Mouse (Mus musculus): ENCODE results near the gene Sfxn2. TPM values are rescaled to one million over a fixed set of nuclear protein-coding genes. Genes with fewer than 3 reads are reported as not detected.

Gene Sfxn2
- polyA plus RNA-seq (2017; shearing (Covaris generic)), result 11.2 TPM

GRCm38 (mm10) chr19:46572951-46573937 is at the start of gene Sfxn2, which contains the start of gene Arl3:
Gene Sfxn2, plus strand, starts transcription at chr19:46573365.
Gene Arl3, minus strand, starts transcription at chr19:46573198.

GRCm38 (mm10) chr19:46598720-46599252 is 25.6 kb downstream of the Sfxn2 start, which contains the start of gene Wbp1l:
Gene Wbp1l, plus strand, starts transcription at chr19:46599084.

Other genes with a start within 250 kb of the Sfxn2 start
- gene Psd, start 246.2 kb upstream of the Sfxn2 start, polyA plus RNA-seq (2017; shearing (Covaris generic)), result 8.2 TPM
- 5.4 TPM for gene Fbxl15, start 245.2 kb upstream of the Sfxn2 start, polyA plus RNA-seq (2017; shearing (Covaris generic))
- gene Cuedc2, start 234.7 kb upstream of the Sfxn2 start, polyA plus RNA-seq (2017; shearing (Covaris generic)), result 53.1 TPM
- 10.4 TPM for gene Mfsd13a, start 232.2 kb upstream of the Sfxn2 start, polyA plus RNA-seq (2017; shearing (Covaris generic))
- gene 2310034G01Rik, start 223.1 kb upstream of the Sfxn2 start, polyA plus RNA-seq (2017; shearing (Covaris generic)), result 0.79 TPM
- gene Actr1a, start 177.6 kb upstream of the Sfxn2 start, polyA plus RNA-seq (2017; shearing (Covaris generic)), result 112 TPM
- gene Sufu, start 176.5 kb upstream of the Sfxn2 start, polyA plus RNA-seq (2017; shearing (Covaris generic)), result 38.2 TPM
- gene Trim8, start 71.7 kb upstream of the Sfxn2 start, polyA plus RNA-seq (2017; shearing (Covaris generic)), result 31.6 TPM
- gene Arl3, start 167 bp upstream of the Sfxn2 start, polyA plus RNA-seq (2017; shearing (Covaris generic)), result 22.9 TPM
- 73.7 TPM for gene Wbp1l, start 25.7 kb downstream of the Sfxn2 start, polyA plus RNA-seq (2017; shearing (Covaris generic))
- not detected for gene Cyp17a1, start 99.8 kb downstream of the Sfxn2 start, polyA plus RNA-seq (2017; shearing (Covaris generic))
- gene Borcs7, start 116.5 kb downstream of the Sfxn2 start, polyA plus RNA-seq (2017; shearing (Covaris generic)), result 5.9 TPM
- gene As3mt, start 134.1 kb downstream of the Sfxn2 start, polyA plus RNA-seq (2017; shearing (Covaris generic)), result 13.3 TPM
- gene Cnnm2, start 188.2 kb downstream of the Sfxn2 start, polyA plus RNA-seq (2017; shearing (Covaris generic)), result 1.2 TPM